Mouse (Mus musculus): ENCODE results near the gene Med13l.

Med13l gene

GRCm38 (mm10) chr5:118594470-118595236 is 34.2 kb downstream of the Med13l start:
- DNase-seq (ENCODE audit: low spot score) = peak; percentile 69

- no peak for DNase-seq (ENCODE audit: low spot score)
These were observed 35.4 kb downstream of the Med13l start for GRCm38 (mm10) chr5:118595901-118596300.

DNA sequence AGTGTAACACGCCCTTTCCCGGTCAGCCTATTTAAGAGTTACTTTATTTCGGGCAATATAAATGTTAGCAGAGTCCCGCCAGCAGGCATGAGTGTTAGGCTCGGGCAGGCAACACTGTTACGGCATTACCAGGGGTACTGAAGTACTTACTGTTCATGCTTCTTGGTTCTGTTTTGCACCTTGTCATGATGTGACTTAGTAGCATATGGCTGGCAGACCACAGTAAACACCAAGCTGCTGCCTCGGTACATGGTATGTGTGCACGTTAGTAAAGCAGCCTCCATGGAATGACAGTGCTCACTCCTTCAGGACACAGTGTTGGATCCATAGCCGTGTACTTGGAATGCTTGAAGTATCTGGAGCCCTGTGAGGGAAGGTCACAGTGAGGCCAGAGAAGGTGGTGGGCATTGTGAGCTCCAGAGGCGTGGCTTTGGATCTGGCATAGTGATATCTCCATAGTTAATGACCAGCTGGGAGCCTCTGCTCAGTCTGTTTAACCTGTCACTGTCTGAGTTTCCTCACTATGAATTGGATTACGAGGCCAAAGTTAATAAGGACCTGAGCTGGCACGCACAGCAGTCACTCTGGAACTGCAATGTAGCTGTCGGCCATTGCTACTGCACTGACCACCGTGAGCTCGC is 36.1 kb downstream of the Med13l start:
- DNase-seq (ENCODE audit: low spot score) = peak; percentile 20

GRCm38 (mm10) chr5:118598601-118599000 is 38.1 kb downstream of the Med13l start:
- no peak for DNase-seq (ENCODE audit: low spot score)

DNA sequence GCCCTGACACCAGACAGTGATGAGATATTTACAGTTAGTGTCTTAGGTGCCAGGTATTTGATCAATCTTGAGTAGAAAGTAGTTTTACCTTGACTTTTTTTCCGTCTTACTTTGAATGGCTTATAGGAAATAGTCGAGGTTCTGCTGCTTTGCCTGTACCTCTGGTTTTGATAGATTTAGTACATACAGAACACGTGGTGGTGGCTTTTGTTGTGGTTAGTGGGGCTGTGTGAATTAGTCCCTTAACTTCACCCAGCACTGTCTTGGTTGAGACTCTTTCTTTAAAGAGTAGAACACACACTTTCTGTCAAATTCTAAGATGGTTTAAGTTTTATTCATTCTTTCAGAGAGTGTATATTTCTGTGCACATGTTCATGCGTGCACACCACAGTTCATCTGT is 41.0 kb downstream of the Med13l start:
- no peak for DNase-seq (ENCODE audit: low spot score)

DNA sequence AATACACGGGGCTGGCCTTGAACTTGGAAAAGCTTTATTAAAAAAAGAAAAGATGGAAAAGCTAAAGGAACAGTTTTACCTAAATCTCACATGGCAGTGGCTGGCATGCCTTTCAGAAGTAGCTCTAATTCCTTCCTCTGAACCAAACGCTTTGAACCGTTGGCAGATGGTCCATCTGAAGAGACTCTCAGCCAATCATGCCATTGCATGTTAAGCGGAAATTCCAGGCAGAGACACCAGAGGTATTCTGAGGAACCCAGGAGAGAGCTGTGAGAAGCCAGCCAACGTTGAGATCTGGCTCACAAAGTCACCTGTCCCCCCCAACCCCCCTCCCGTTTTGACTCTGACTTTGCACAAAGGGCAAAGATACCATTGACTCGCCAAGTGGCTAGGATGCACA is 42.2 kb downstream of the Med13l start:
- no peak for DNase-seq (ENCODE audit: low spot score)

GRCm38 (mm10) chr5:118605424-118606067 is 45.1 kb downstream of the Med13l start:
- DNase-seq (ENCODE audit: low spot score) = no peak

- DNase-seq (ENCODE audit: low spot score) = no peak
These were observed 46.2 kb downstream of the Med13l start for GRCm38 (mm10) chr5:118606636-118607035.

DNA sequence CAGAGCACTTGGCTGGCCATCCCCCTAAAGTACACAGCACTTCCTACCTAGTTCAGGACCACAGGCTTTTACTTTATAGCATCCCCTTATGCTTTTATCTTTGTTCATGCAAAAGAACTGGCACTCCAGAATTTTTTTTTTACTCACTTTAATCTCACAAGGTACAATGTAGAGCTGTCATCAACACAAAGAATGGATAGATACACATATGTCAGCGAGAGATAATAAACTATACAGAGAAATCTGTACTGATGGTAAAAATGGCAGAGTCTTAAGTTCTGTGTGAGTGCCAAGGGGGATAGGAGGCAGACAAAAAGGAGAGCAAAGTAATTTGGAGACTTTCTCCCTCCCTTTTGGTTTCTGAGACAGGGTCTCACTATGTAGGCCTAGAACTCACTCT is 47.4 kb downstream of the Med13l start:
- no peak for DNase-seq (ENCODE audit: low spot score)

- no peak for DNase-seq (ENCODE audit: low spot score)
These were observed 50.0 kb downstream of the Med13l start for GRCm38 (mm10) chr5:118610468-118610867.

GRCm38 (mm10) chr5:118612956-118613631 is 52.6 kb downstream of the Med13l start:
- peak; percentile 33 for DNase-seq (ENCODE audit: low spot score)

GRCm38 (mm10) chr5:118613704-118614103 is 53.2 kb downstream of the Med13l start:
- peak; percentile 41 for DNase-seq (ENCODE audit: low spot score)

DNA sequence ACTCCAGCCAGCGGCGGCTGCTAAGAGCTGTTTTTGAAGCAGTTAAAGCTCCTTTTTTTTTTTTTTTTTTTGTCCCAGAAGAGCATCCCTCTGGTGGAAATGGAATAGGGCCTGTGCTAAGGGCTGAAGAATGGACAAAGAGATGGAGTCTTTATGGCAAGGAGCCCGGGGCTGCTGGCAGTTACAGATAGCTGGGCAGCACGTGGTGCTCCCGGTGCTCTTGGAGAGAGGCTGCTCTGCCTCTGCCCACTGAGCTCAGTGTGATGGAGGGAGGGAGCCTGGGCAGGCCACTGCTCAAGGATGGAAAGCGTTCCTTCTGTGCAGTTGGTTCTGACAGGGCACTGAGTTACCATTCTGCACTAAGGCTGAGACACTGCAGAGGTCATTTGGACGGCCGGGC is 53.6 kb downstream of the Med13l start:
- DNase-seq (ENCODE audit: low spot score) = peak; percentile 69

GRCm38 (mm10) chr5:118614571-118614981 is 54.1 kb downstream of the Med13l start:
- DNase-seq (ENCODE audit: low spot score) = no peak

GRCm38 (mm10) chr5:118618963-118619610 is 58.6 kb downstream of the Med13l start:
- DNase-seq (ENCODE audit: low spot score) = no peak

- DNase-seq (ENCODE audit: low spot score) = no peak
These were observed 59.3 kb downstream of the Med13l start for GRCm38 (mm10) chr5:118619801-118620200.

DNA sequence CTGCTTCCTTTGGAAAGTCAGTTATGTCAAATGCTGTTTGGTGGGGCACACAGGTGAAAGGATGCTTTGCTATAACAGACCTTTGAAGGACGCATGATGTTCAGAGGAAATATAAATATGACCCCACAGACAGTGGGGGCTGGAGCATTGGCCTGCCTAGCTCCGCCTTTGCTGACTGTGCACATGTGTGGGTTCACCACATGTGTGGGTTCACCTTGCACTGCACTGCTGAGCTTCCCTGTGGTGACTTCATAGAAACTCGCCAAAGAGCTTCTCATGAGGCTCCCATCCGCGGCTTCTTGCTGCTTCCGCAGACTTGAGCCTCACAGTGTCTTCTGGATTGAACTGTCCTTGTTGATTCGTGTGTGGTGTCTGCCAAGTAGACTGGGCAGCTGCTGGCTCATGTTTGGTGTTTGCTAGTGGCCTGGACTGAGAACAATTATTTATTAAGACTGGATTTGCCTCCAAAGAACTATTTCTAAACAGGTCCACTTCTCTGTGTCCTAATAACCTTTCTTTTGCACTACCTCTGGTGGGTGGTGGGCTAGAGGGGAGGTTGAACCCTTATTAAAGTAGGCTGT is 59.9 kb downstream of the Med13l start:
- no peak for DNase-seq (ENCODE audit: low spot score)

DNA sequence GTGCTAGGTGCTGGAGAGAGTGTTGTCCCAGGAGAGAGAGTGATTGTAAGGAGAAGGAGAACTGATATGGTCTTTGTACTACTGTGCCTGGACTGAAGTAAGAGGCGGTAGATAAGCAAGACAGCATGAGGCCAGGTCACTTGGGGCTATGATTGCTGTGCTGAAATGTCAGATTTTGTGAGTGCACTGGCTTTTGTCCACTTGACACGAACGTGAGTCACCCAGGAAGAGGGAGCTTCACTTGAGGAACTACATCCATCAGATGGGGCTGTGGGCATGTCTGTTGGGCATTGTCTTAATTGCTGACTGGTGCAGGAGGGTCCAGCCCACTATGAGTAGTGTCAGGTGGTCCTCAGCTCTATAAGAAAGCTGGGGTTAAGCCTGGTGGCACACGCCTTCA is 61.4 kb downstream of the Med13l start:
- peak; percentile 42 for DNase-seq (ENCODE audit: low spot score)

DNA sequence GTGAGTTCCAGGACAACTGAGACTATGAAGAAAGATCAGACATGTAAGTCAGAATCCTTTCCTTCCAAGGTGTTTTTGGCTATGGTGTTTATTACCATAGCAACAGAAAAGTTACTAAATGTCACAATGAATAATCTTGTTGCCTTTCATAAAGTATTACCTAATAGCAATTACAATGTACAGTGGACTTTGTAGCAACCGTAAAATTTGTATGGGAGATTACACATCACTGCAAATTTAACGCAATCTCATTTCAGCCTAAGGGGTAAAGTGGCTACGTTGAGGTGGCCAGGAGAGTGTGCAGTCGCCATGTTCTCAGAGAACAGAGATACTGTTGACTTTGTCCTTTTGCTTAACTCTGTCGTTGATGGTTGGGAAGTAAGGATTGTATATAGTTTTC is 61.9 kb downstream of the Med13l start:
- no peak for DNase-seq (ENCODE audit: low spot score)

- DNase-seq (ENCODE audit: low spot score) = peak; percentile 56
These were observed 63.3 kb downstream of the Med13l start for GRCm38 (mm10) chr5:118623797-118624196.

DNA sequence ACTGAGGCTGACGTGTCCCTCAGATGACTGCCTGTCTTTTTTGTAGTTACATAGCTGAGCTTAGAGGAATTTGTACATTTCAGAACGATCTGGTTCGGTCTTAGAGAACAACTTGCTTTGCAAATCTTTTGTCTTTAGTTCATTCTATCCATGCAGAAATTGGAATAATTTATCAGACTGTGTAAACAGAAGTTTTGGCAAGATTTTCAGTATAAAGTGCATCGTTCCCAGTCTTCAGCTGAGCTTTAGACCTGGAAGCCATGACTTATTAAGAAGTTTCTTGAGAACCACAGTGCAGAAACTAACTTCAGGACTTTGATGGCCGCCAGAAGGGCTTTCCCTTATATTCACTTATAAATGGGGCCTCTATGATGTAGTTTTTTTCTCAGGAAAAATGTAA is 67.2 kb downstream of the Med13l start:
- DNase-seq (ENCODE audit: low spot score) = no peak

GRCm38 (mm10) chr5:118628211-118628610 is 67.7 kb downstream of the Med13l start:
- no peak for DNase-seq (ENCODE audit: low spot score)

All from MN1 (cell line).